Mouse (Mus musculus) midbrain, embryonic 16.5 days (tissue): ENCODE measurements around the gene Jade1. TPM values are rescaled to one million over a fixed set of nuclear protein-coding genes. Genes with fewer than 3 reads are reported as not detected.

Source experiments
- ATAC-seq: fragments of 200-750 bp; cut with Nextera tagmentation; 2 replicates; pipeline ENCODE4 v1.8.0; 2017; ENCODE audit warnings: moderate TSS enrichment
- H3K27ac ChIP-seq: fragments of 300-500 bp; sonication (generic); 2 replicates; pipeline ENCODE4 v1.5.1; 2014; ENCODE audit warnings: mild to moderate bottlenecking, low read length, mixed read lengths
- H3K27me3 ChIP-seq: fragments of 300-500 bp; sonication (generic); 2 replicates; pipeline ENCODE4 v1.6.1; 2014; ENCODE audit warnings: low read depth, low read length, mixed read lengths; ENCODE audit not compliant: control insufficient read depth, insufficient read depth
- H3K36me3 ChIP-seq: fragments of 300-500 bp; sonication (generic); 2 replicates; pipeline ENCODE4 v1.6.1; 2014; ENCODE audit warnings: mild to moderate bottlenecking, low read length, moderate library complexity, mixed read lengths; ENCODE audit not compliant: control insufficient read depth, insufficient read depth
- H3K4me1 ChIP-seq: fragments of 300-500 bp; sonication (generic); 2 replicates; pipeline ENCODE4 v1.6.1; 2014; ENCODE audit warnings: mild to moderate bottlenecking, low read length, mixed read lengths; ENCODE audit not compliant: control insufficient read depth, insufficient read depth
- H3K4me2 ChIP-seq: fragments of 300-500 bp; sonication (generic); 2 replicates; pipeline ENCODE4 v1.6.1; 2014; ENCODE audit warnings: mild to moderate bottlenecking, low read length, mixed read lengths
- H3K4me3 ChIP-seq: fragments of 300-500 bp; sonication (generic); 2 replicates; pipeline ENCODE4 v1.5.1; 2014; ENCODE audit warnings: low read depth, mild to moderate bottlenecking, low read length, moderate library complexity, mixed read lengths
- H3K9ac ChIP-seq: fragments of 300-500 bp; sonication (generic); 2 replicates; pipeline ENCODE4 v1.6.1; 2014; ENCODE audit warnings: low read depth, low read length, mixed read lengths
- H3K9me3 ChIP-seq: fragments of 300-500 bp; sonication (generic); replicated peaks from 2 replicates; pipeline ENCODE4 v1.6.1; 2014; ENCODE audit warnings: mild to moderate bottlenecking, low read length, mixed read lengths; ENCODE audit not compliant: control insufficient read depth, poor library complexity, severe bottlenecking
- WGBS: fragments of 180-500 bp; shearing (Covaris S2); extraction: QIAGEN DNeasy Blood & Tissue Kit; methylation state at CpG from one replicate; pipeline ENCODE4 v1.1.7; 2014; 5-methylcytosine and 5-hydroxymethylcytosine counted together
- polyA plus RNA-seq: library from polyadenylated mRNA; unstranded; fragments of >200 nt; fragmentation: Nextera tagmentation; extraction: Ambion mirVana; gene quantifications from 2 replicates; pipeline ENCODE4 v1.2.1, GENCODE M21; 2015

The Jade1 gene
- 13.2 and 14.2 TPM in 2 replicates for polyA plus RNA-seq

GRCm38 (mm10) chr3:41555491-41556381 lies at the start of gene Jade1:
Gene Jade1 (plus strand): TSS chr3:41555731.
- no peak within 1 kb of the TSS for H3K27ac ChIP-seq
- no peak within 1 kb of the TSS for H3K4me3 ChIP-seq
- no peaks in the 10 kb centered on the region for H3K4me1 ChIP-seq
- no peaks in the 10 kb centered on the region for H3K36me3 ChIP-seq
- H3K27me3 ChIP-seq, result no peaks in the 10 kb centered on the region
- no peak for ATAC-seq
- no peak within 1 kb of the TSS for H3K9ac ChIP-seq
- no peaks in the 10 kb centered on the region for H3K9me3 ChIP-seq
- no peak within 1 kb of the TSS for H3K4me2 ChIP-seq
- 97% methylated on average over 30 of the region's 36 CpGs for WGBS

DNA sequence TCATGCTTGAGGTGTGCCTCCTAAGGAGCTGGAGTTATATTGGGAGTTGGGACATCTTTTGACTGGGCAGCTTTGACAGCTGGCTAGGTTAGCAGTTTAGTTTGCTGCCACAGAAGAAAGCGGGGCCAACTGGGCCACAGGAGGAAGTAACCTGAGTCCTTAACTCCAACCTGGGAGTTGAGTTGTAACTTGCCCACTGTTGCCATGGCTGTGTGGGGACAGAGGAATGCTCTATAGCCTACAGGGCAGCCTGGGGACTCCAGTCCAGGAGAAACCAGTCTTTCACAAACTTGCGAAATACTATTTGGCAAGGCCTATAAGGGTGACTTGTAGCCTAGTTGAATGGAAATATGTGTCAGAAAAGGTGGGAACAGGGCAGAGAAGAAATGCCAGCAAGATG lies 46.1 kb upstream of the Jade1 start:
- Histone ChIP-seq H3K27ac (no peak overlapping the region), H3K9me3 (no peaks in the 10 kb centered on the region), H3K36me3 (no peaks in the 10 kb centered on the region), H3K4me2 (no peak overlapping the region), H3K27me3 (no peaks in the 10 kb centered on the region), H3K4me1 (no peaks in the 10 kb centered on the region), H3K4me3 (no peak overlapping the region), H3K9ac (no peak overlapping the region)
- 91% methylated on average over 2 of the region's 2 CpGs for WGBS
- ATAC-seq, result no peak

DNA sequence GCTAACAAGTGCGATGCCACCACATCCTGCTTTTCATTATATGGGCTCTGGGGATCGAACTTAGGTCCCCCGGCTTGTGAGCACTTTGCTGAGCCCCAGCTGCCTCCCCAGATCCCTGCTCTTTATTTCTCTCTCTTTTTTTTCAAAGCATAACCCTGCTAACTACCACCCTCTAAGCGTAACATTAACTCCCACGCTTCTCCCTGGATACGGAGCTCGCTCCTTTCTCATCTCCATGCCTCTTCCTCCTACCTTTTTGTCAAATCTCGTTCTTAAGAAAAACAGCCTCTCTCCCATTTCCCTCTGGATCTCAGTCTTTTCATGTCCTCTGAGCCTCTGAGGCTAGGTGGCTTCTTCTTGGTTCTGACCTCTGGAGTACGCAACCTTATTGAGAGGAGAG lies 45.3 kb upstream of the Jade1 start:
- ATAC-seq, result no peak
- Histone ChIP-seq H3K9me3 (no peaks in the 10 kb centered on the region), H3K4me2 (no peak overlapping the region), H3K4me1 (no peaks in the 10 kb centered on the region), H3K9ac (no peak overlapping the region), H3K36me3 (no peaks in the 10 kb centered on the region), H3K27me3 (no peaks in the 10 kb centered on the region), H3K27ac (no peak overlapping the region), H3K4me3 (no peak overlapping the region)
- 66% methylated on average over 9 of the region's 9 CpGs for WGBS

DNA sequence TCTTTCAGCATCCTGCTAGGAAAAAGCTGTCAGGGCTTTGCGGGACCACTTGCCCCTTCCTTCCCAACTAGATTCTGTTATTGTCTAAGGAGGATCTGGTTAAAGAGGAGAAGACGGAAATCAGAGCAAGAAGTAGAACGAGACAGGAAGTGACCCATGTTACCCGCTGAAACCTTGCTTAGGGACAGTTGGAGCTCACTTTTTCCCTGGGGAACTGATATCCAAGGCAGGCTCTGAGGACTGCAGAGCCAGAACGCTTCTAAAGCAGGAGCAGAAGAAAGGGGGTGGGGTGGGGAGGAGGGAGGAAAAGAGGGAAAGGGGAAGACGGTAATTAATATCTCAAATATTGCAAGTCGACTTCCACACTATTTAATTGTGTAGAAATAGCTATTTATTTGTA lies 44.8 kb upstream of the Jade1 start:
- no peaks in the 10 kb centered on the region for H3K9me3 ChIP-seq
- no peaks in the 10 kb centered on the region for H3K36me3 ChIP-seq
- no peaks in the 10 kb centered on the region for H3K4me1 ChIP-seq
- H3K9ac ChIP-seq, result no peak overlapping the region
- H3K4me2 ChIP-seq, result no peak overlapping the region
- no peaks in the 10 kb centered on the region for H3K27me3 ChIP-seq
- ATAC-seq, result no peak
- 77% methylated on average over 7 of the region's 7 CpGs for WGBS
- H3K27ac ChIP-seq, result no peak overlapping the region
- H3K4me3 ChIP-seq, result no peak overlapping the region

DNA sequence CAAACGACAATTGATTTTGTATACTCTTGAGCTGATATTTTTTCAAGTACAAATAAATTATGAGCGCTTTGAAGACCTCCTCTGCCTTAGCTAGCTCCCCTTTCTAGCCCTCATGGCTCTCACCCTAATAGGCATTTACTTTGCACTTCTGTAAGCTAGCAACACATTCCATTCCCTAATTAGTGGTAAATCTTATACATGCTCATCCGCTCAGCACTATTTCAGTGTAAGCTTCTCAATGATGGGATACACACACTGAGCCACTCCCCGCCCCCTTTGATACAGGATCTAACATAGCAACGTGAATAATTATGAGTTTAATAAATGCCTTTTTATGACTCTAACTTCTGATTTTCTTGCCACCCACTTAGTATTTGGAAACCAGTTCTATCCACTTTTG lies 41.5 kb upstream of the Jade1 start:
- ATAC-seq, result no peak
- Histone ChIP-seq H3K4me2 (no peak overlapping the region), H3K36me3 (no peaks in the 10 kb centered on the region), H3K27ac (no peak overlapping the region), H3K9ac (no peak overlapping the region), H3K4me3 (no peak overlapping the region), H3K4me1 (no peaks in the 10 kb centered on the region), H3K9me3 (no peaks in the 10 kb centered on the region), H3K27me3 (no peaks in the 10 kb centered on the region)
- 70% methylated on average over 5 of the region's 5 CpGs for WGBS

DNA sequence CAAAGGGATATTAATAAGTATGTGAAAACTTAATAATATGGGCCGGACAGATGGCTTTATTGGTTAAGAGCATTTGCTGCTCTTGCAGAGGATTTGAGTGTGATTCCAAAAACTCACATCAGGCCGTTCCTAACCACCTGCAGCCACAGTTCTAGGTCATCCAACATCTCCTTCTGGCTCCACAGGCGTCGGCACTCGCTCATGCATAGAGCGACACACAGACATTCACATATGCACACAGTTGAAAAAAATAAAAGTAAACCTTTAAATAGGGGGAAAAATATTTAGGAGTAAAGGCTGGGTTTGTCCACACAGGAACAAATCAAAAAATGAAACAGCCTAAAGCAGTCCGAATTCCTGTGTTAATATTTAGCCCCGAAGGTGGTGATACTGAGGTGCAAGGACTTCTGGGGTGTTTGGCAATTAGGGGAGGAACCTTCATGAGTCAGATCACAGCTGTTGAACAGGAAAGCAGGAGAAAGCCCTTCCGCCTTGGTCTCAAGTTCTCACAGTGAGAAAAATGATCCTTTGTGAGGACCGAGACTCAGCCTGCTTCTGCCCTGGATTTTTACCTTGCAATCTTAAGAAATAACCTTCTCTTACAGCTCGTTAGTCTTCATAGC lies 40.7 kb upstream of the Jade1 start:
- H3K4me3 ChIP-seq, result no peak overlapping the region
- H3K27ac ChIP-seq, result no peak overlapping the region
- no peaks in the 10 kb centered on the region for H3K4me1 ChIP-seq
- 85% methylated on average over 11 of the region's 11 CpGs for WGBS
- H3K27me3 ChIP-seq, result no peaks in the 10 kb centered on the region
- no peak overlapping the region for H3K9ac ChIP-seq
- no peaks in the 10 kb centered on the region for H3K36me3 ChIP-seq
- no peaks in the 10 kb centered on the region for H3K9me3 ChIP-seq
- ATAC-seq, result no peak
- H3K4me2 ChIP-seq, result no peak overlapping the region

GRCm38 (mm10) chr3:41516961-41517518 lies 38.5 kb upstream of the Jade1 start:
- Histone ChIP-seq H3K9me3 (no peaks in the 10 kb centered on the region), H3K27ac (no peak overlapping the region), H3K36me3 (no peaks in the 10 kb centered on the region), H3K4me1 (no peaks in the 10 kb centered on the region), H3K4me2 (no peak overlapping the region), H3K9ac (no peak overlapping the region), H3K4me3 (no peak overlapping the region), H3K27me3 (no peaks in the 10 kb centered on the region)
- no peak for ATAC-seq
- 74% methylated on average over 8 of the region's 8 CpGs for WGBS

DNA sequence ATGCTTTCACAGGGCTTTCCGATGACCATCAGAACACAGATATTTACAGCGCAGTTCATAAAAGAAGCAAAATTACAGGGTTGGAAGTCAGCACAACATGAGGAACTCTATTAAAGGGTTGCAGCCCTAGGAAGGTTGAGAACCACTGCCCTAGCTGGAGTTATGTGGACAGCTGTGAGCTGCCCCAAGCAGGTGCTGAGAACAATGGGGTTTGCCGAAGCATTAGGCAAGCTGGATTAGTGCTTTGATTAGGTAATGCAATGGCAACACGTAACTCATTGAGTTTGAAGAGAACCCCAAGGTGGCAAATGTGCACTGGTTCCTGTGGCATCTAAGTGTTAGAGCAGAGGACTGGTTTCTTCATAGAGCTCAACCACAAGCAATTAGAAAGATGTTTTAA lies 34.6 kb upstream of the Jade1 start:
- Histone ChIP-seq H3K4me3 (no peak overlapping the region), H3K27ac (no peak overlapping the region), H3K9me3 (no peaks in the 10 kb centered on the region), H3K27me3 (no peaks in the 10 kb centered on the region), H3K4me2 (no peak overlapping the region), H3K4me1 (no peaks in the 10 kb centered on the region), H3K36me3 (no peaks in the 10 kb centered on the region), H3K9ac (no peak overlapping the region)
- ATAC-seq, result no peak
- 67% methylated on average over 4 of the region's 4 CpGs for WGBS

DNA sequence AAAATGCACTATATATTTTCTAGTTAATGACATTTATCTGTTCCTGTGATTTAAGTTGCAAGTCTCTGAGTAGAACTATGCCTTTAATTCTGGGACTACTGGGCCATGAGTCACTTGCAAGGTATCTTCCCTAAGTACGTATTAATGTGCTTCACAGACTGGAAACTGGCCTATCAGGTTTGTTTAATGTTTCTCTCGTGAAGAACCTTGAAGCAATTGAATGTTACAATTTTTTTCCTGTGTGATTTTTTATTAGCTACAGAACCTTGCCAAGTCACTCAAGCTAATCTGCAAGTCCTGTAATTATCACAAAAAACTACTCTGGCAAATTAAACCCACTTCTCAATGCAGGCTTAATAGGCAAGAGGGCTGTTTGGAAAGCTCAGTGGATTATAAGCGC lies 33.8 kb upstream of the Jade1 start:
- no peak overlapping the region for H3K4me3 ChIP-seq
- no peak overlapping the region for H3K27ac ChIP-seq
- H3K9me3 ChIP-seq, result no peaks in the 10 kb centered on the region
- H3K27me3 ChIP-seq, result no peaks in the 10 kb centered on the region
- no peaks in the 10 kb centered on the region for H3K4me1 ChIP-seq
- 63% methylated on average over 3 of the region's 3 CpGs for WGBS
- no peak overlapping the region for H3K9ac ChIP-seq
- ATAC-seq, result no peak
- no peak overlapping the region for H3K4me2 ChIP-seq
- H3K36me3 ChIP-seq, result no peaks in the 10 kb centered on the region
